Mouse (Mus musculus): Measurements from ENCODE around the gene Hsp90aa1.
"Not testable (repeated sequence)": the region's sequence is repeated elsewhere in the genome, so short reads cannot be mapped to it uniquely, and the experiment has no call there.

The Hsp90aa1 gene

DNA sequence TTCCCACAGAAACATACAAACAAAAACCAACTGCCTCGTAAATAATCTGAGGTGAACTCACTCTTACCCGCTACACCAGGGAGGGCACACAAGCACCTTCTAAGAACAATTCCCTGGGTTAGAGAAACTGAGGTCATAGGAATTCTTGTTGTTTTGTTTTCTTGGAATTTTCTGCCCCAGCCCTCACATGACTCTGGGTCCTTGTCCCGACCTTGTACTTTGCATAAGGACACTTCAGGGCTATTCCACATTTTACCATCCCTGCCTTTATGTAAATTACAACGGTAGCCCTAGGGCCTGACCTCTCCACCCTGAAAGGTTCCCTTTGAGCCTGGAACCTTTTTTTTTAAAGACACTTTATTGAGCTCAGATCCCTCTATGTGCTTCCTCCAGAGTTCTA is at the start of gene Hsp90aa1:
Gene Hsp90aa1, minus strand, starts transcription at position 173 of the 400 bp plus-strand sequence.
- no peak for DNase-seq (ENCODE audit: low read depth, low spot score)

GRCm38 (mm10) chr12:110750770-110751439 is 48.4 kb upstream of the Hsp90aa1 start:
- DNase-seq (ENCODE audit: low read depth, low spot score): no peak

DNA sequence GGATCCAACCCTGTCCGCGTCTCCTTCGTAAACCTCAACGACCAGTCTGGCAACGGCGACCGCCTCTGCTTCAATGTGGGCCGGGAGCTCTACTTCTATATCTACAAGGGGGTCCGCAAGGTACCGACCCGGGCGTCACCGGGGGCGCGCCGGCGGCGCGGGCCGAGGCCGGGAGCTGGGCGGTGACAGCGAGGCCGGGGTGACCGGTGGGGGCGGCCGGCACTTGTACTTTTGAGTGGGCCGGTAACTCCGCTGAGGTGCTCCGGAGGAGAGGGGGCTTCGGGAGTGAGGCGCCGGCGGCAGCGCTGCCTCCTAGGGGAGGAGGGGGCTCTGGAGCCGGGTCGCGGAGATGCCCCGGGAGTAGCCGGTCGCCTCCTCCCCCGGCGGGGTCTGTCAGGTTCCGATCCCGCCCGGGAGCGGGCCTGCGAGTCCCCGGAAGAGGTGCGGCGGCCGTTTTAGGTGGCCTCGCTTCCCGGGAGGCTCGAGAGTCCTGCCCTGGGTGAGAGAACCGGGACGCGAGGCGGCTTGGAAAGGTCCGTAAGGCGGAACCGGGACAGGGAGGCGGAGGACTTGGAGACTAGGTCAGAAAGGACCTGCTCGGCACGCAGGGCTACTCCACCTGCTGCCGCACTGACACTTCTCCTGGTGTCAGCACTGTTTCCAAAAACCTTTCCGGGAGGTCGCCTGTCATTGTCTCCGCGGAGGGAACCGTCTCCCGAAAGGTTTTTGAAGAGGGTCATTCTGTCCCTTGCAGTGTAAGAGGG is 35.8 kb upstream of the Hsp90aa1 start:
- DNase-seq (ENCODE audit: low read depth, low spot score): no peak

DNA sequence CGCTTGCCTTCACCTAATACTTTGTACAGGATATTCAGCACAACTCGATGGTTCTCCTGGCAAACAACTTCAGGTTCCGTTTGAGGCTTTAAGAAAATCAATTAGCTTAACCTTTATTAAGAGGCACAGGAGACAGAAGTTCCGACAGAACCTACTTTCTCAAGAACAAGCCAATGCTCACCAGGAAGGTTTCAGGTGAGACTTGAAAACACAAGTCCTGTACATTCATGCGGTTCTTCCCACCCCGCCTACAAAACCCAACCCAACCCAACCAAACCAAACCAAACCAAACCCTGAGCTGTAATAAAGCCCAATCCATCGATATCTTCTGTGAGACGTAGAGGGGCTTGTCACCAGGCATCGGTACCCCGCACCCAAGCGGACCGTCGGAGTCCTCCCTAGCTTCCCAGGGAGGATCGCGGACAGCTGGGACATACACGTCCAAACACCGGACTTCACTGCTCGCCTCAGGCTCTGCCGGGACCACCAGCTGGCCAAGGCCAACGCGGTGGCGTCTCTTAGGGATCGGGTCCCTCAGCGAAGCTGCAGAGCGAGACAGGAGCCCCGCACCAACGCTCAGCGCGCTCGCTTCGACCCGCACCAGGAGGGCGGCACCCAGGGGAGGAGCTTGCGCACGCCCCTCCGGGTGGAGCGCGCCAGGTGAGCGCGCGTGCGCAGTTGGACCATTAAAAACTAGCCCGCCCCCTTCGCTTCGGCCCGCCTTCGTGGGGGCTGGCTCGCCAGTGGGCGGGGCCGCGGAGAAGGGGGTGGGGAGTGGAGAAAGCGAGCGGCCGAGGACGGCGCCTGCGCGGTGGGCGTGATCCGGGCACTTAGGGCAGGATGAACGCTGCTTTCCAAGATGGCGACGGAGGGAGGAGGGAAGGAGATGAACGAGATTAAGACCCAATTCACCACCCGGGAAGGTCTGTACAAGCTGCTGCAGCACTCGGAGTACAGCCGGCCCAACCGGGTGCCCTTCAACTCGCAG is 34.9 kb upstream of the Hsp90aa1 start, which contains the start of gene Wdr20:
Gene Wdr20, plus strand, starts transcription at position 775 of the 988 bp plus-strand sequence.
- DNase-seq (ENCODE audit: low read depth, low spot score): peak; percentile 97

DNA sequence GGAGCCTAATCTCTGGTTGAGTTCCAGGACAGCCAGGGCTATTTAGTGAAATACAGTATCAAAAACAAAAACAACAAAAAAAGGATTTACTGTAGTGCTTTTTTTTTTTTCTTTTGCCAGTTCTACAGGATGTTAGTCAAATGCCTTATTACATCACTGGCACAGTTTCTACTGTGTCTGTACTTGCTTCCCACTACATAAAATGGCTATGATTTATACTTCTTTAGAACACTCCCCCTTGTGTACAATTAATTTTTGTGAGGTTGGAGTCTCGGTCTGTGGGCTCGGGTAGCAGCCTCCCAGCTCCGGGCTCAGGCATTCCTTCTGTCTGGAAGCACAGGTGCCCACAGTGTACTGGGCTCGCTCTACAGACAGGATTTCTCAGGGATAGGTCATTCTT is 34.1 kb upstream of the Hsp90aa1 start:
- peak; percentile 16 for DNase-seq (ENCODE audit: low read depth, low spot score)

DNA sequence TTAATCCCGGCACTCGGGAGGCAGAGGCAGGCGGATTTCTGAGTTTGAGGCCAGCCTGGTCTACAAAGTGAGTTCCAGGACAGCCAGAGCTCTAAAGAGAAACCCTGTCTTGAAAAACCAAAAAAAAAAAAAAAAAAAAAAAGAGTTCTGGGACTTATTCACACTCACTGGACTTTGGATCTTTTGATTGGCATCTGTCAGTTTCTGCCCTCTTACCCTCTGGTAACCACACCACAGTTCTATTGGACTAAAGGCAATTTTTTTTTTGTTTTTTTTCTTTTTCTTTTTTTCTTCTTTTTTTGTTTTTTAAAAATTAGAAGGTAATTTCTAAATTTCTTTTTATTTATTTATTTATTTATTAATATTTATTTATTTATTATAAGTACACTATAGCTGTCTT is 30.7 kb upstream of the Hsp90aa1 start:
- DNase-seq (ENCODE audit: low read depth, low spot score): not testable (repeated sequence)

DNA sequence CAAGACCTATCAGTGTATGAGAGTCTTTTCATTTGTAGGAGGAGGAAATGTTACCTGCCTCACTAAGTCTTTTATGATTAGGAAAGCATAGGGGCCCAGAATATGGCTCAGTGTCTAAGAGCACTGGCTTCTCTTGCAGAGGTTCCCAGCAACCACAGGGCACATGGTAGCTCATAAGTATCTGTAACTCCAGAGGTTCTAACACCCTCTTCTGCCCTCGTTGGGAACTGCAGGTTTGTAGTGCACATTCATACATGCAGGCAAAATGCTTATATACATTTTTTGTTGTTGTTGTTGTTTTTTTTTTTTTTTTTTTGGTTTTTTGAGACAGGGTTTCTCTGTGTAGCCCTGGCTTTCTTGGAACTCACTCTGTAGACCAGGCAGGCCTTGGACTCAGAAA is 23.9 kb upstream of the Hsp90aa1 start:
- DNase-seq (ENCODE audit: low read depth, low spot score): no peak

DNA sequence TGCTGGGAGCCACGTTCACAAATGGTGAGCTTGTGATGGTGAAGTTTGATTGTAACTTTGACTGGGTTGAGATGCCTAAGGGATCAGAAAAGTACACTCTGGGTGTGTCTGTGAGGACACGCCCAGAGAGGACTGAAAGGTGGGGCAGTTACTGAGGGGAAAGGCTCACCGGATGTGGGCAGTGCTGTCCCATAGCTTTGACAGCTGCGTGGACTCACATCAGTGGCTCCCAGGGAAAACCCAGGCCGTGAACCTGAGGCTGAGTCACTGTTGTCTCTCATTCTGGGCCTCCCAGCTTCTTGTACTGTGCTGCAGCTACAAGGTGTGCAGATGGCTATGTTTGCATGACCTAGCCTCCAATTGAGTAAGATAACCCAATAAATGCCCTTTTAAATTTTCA is 23.0 kb upstream of the Hsp90aa1 start:
- DNase-seq (ENCODE audit: low read depth, low spot score): no peak

DNA sequence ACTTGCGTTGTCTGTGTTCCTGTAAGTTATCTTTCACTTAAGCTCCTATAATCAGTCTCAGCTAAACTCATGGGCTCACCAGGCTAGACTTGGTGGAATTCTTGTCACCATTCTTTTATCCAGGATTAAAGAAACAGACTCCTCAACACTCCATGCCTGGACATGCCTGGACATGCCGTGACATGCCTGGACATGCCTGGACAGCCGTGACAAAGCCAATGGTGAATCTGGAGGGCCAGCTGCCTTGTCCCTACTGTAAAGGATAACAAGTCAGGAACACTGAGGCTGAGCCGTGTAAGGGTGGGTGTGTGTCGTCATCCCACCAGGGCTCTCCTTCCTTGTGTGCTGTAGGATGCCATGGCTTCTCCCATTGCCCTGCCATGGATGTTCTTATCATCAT is 22.5 kb upstream of the Hsp90aa1 start:
- no peak for DNase-seq (ENCODE audit: low read depth, low spot score)

GRCm38 (mm10) chr12:110716004-110716403 is 13.5 kb upstream of the Hsp90aa1 start:
- no peak for DNase-seq (ENCODE audit: low read depth, low spot score)

GRCm38 (mm10) chr12:110714215-110714614 is 11.7 kb upstream of the Hsp90aa1 start:
- no peak for DNase-seq (ENCODE audit: low read depth, low spot score)

DNA sequence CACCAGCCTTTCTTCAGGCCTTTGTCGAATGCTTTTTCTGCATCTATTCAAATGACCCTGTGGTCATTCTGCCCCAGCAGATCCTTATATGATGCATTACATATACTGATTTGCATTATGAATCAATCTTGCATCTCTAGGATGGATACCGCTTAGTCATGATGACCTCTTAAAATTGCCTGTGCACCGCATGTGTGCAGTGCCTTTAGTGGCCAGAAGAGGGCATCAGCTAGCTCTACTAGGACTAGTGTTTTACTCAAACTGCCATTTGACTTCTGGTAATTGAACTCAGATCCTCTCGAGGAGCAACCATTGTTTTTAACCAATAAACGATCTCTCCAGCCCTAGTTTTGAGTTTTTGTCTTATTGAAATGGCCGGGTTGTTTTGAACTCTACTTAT is 11.3 kb upstream of the Hsp90aa1 start:
- no peak for DNase-seq (ENCODE audit: low read depth, low spot score)

DNA sequence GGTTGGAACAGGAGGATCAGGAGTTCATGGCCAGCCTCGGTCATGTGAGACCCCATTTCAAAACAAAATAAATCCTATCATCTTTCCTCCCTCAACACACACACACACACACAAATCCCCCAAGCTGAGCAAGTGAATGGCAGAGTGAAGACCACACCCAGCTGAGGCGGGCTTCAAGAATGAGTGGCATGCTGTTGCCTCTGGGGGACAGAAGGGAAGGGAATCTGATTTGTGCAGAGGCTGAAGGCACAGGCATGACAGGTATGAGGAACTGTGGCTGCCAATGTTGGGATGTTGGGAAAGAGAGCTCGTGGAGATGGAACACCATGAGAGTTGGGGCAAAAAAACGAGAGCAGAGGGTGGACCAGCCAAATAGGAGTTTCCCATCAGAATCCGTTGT is 8.7 kb upstream of the Hsp90aa1 start:
- DNase-seq (ENCODE audit: low read depth, low spot score): no peak

- DNase-seq (ENCODE audit: low read depth, low spot score): no peak
Measured at GRCm38 (mm10) chr12:110707451-110707850, 4.9 kb upstream of the Hsp90aa1 start.

- DNase-seq (ENCODE audit: low read depth, low spot score): peak; percentile 43
Measured at GRCm38 (mm10) chr12:110706337-110707231, 4.1 kb upstream of the Hsp90aa1 start.

- DNase-seq (ENCODE audit: low read depth, low spot score): not testable (repeated sequence)
Measured at GRCm38 (mm10) chr12:110705419-110705818, 2.9 kb upstream of the Hsp90aa1 start.

DNA sequence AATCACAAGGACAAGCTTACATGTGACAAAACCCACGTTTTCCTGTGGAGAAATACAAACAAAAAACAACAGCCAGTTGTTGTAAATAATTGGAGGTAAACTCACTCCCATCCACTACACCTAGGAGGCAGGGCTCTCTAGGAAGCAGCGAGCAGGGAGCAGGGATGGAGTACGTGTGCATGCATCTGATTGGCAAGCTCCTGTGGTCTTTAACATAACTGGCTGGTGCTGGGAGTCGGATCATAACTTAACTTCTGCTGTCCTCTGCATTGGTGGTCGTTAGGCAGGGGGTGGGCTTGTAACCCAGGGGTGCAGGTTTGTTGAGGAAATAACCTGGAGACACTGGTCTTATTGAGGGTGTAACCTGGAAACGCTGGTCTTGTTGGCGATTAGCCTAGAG is 1.2 kb upstream of the Hsp90aa1 start:
- DNase-seq (ENCODE audit: low read depth, low spot score): no peak

DNA sequence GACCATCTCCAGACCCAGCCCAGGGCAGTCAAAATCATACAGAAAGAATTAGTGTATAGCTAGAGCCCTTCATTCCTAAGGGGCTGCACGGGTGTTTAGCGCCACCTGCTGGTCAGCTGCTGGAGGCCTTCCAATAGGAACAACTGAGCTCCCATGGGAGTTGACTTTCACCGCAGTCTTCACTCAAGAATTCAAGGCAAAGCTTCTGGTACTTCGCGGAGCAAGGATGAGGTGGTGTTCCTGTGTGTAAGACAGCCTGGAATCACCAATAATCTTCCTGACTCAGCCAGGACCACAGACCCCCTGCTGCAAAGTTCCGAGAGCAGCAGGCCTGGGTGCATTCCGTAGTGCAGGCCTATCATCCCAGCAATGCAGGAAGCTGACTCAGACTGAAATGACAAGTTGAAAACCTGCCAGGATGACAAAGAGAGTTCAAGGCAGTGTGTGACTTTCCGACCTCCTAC is 512 bp upstream of the Hsp90aa1 start:
- DNase-seq (ENCODE audit: low read depth, low spot score): peak; percentile 91

DNA sequence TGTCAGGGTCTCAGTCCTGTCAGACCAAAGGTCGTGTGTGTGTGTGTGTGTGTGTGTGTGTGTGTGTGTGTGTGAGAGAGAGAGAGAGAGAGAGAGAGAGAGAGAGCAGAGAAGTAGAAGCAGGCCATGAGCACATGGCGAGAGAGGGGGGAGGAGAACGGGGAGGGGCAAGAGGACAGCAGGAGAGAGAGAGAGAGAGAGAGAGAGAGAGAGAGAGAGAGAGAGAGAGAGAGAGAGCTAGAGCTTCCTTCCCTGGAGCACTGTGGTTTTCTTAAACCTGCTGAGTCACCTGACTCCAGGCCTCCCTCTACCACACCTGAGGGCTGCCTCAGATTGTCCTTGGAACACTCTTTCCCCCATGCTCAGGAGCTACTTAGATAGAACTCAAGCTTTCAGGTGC is 1.2 kb downstream of the Hsp90aa1 start:
- not testable (repeated sequence) for DNase-seq (ENCODE audit: low read depth, low spot score)

DNA sequence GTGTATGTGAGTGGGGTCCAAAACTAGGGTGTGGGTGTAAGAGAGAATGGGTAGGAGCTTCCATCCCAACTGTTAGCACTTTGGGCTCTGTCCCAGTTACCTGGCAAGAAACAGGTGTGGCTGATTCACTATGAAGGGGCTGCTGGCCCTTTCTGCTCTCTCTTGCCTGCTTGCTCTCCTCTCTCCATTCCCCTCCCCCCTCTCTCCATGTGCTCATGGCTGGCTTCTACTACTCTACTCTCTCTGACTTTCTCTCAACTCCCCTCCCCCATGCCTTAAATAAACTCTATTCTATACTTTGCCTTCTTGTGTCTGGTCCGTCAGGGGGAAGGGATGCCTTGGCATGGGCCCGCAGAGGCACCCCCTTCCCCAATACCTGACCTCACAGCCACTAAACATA is 1.8 kb downstream of the Hsp90aa1 start:
- no peak for DNase-seq (ENCODE audit: low read depth, low spot score)

DNA sequence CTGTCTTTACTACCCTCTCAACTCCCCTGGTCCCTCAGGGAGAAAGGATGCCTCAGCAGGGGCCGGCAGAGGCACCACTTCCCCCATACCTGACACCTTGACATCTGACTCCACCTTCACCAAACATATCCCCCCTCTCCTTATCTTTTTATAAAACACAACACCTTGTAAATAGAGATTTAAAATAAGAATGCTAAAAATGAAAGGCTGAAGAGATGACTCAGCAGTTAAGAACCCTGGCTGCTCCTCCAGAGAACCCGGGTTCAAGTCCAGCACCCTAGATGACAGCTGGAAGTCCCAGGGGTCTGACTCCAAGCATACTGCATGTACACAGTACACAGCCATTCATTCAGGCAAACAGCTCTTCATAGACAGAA is 3.4 kb downstream of the Hsp90aa1 start:
- DNase-seq (ENCODE audit: low read depth, low spot score): no peak

All from forelimb bud, embryonic 11.5 days (tissue).